Mouse (Mus musculus) A20 (cell line): ENCODE results near the gene Rnaset2a.
"Not testable (repeated sequence)": the region's sequence is repeated elsewhere in the genome, so short reads cannot be mapped to it uniquely, and the experiment has no call there.

Experiments used
- DNase-seq: peaks from one replicate; pipeline ENCODE4 v3.0.0-alpha.2; 2011; ENCODE audit warnings: low read depth, low spot score

Rnaset2a gene

GRCm38 (mm10) chr17:8147439-8148316, at the start of gene Rnaset2a, which contains the start of gene Gm49673:
TSS of gene Rnaset2a (minus strand) at chr17:8148097.
TSS of gene Gm49673 (minus strand) at chr17:8147788.
- DNase-seq = peak; percentile 68

DNA sequence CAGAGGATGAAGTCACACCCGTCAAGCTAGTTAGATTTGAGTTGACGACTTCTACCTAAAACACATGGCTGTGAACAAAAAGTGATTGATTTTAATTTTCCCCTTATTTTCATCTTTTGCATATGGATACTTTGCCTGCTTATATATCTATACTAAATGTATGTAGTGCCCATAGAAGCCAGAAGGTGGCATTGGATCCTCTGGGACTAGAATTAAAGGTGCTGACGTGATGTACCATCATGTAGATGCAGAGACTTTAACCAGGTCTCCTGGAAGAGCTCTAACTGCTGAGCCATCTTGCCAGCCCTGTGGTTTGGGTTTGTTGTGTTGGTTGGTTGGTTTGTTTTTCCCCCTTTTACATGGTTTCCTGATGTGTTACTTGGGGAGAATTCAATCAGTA, 49.8 kb upstream of the Rnaset2a start:
- peak; percentile 30 for DNase-seq

DNA sequence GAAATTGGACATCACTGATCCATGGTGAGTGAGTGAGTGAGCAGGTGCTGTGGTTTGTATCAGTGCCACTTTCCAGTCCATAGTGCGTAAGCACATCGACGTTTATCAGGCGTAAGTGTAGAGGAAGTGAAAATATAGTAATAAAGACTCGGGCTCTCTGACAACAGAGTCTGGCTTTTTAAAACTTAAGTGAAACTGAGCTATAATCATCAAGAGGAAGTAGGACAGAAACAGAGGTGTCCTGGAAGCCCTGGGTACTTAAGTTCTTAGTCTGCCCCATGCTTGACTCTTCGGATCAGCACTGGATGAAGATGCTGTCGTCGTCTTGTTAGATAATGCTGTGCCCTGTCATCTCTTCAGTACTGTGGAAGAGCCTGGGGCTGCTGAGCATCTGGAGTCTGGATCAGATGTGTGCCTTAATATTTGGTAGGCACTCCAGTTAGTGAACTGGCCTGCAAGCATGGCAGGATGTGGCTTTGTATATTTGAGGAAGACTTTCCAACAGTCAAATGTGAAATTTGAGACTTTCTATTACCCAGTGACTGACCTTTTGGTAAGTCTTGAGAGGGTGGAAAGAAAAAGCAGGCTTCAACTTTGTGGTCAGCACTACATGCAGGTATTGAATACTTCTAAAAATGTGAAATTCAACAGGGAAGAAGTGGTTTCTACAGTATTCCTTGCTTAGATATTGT, 47.9 kb upstream of the Rnaset2a start:
- peak; percentile 86 for DNase-seq

DNA sequence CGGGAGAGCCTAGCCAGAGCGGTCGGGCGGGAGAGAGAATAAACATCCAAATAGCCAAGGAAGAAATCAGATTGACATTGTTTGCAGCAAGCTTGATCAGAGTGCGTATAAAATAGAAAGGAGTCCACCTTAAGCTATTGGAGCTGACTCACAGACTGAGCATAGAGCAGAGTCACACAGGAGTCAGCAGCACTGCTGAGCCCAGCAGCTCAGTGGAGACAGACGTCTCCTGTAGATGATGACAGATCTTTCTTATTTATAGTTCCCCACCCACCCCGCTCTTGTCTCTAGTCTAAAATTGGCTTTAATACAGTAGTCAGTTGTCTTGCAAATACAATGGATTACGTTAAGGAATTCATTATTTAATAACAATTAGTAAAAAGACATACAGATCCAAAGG, 45.8 kb upstream of the Rnaset2a start:
- DNase-seq = no peak

- no peak for DNase-seq
Observed at GRCm38 (mm10) chr17:8184217-8184616, 36.3 kb upstream of the Rnaset2a start.

GRCm38 (mm10) chr17:8183815-8184214, 35.9 kb upstream of the Rnaset2a start:
- no peak for DNase-seq

DNA sequence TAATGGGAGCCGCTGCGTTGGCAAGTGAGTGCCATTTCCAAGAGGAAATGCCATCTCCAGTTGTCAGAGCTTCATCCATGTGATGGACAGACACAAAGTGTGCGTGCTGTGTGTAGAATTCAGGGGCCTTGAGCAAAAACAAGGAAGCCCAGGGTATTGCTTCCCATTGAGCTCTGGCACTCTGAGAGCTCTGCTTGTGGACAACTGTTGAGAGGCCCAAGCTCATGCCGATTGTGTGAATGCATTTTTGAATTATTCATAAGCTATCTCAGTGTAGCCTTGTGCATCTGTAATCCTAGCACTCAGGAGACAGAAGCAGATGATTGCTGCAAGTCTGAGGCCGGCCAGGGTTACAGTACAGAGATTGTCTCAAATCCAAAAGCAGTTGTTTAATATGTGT, 29.2 kb upstream of the Rnaset2a start:
- DNase-seq = no peak

GRCm38 (mm10) chr17:8171081-8171480, 23.2 kb upstream of the Rnaset2a start:
- no peak for DNase-seq

DNA sequence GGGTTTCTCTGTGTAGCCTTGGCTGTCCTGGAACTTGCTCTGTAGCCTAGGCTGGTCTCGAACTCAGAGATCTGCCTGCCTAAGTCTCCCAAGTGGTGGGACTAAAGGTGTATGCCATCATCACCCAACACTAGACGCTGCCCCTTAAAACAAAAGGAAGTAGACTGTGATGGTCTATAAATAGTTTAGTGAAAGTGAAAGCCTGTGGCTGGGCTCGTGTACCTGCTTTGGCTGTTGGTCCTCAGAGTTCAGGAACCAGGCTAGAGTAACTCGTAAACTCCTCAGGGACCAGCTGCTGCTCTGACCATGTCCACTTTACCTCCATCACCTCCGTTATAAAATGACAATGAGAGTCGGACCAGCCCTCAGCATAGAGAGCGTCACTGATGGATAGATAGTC, 22.4 kb upstream of the Rnaset2a start:
- peak; percentile 54 for DNase-seq

DNA sequence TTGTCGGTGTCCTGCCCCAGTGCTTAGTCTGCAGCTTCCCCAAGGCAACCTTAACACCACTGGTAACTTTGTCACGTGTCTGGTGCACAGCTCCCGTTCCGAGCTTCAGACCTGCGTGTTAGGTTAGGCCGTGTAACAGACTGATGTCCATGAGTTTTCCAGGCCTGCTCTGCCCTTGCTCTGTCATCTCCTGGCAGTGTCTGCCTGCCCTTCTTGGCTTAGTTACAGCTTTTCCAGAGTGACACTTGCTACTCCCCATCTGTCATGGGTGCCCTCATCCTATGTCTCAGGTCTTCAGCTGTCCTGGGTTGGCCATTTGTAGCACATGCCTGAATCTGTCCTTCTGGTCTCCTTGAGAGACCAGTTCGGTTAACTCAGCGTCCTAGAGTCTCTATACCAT, 19.5 kb upstream of the Rnaset2a start:
- not testable (repeated sequence) for DNase-seq

GRCm38 (mm10) chr17:8166454-8166853, 18.6 kb upstream of the Rnaset2a start:
- not testable (repeated sequence) for DNase-seq

GRCm38 (mm10) chr17:8165977-8166376, 18.1 kb upstream of the Rnaset2a start:
- peak; percentile 42 for DNase-seq

DNA sequence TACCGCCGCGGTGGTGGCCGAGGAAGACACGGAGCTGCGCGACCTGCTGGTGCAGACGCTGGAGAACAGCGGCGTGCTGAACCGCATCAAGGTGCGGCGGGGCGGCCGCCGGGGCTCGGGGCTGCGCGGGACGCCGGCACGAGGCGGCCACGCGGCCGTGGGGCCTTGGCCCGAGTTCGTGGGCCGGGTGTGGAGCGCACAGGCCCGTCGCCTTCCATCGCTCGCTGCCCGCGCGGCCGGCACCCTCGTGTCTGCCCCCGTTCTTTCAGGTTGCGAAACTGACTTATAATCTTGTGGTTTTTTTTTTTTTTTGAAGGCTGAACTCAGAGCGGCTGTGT, 17.7 kb upstream of the Rnaset2a start:
- DNase-seq = peak; percentile 36

DNA sequence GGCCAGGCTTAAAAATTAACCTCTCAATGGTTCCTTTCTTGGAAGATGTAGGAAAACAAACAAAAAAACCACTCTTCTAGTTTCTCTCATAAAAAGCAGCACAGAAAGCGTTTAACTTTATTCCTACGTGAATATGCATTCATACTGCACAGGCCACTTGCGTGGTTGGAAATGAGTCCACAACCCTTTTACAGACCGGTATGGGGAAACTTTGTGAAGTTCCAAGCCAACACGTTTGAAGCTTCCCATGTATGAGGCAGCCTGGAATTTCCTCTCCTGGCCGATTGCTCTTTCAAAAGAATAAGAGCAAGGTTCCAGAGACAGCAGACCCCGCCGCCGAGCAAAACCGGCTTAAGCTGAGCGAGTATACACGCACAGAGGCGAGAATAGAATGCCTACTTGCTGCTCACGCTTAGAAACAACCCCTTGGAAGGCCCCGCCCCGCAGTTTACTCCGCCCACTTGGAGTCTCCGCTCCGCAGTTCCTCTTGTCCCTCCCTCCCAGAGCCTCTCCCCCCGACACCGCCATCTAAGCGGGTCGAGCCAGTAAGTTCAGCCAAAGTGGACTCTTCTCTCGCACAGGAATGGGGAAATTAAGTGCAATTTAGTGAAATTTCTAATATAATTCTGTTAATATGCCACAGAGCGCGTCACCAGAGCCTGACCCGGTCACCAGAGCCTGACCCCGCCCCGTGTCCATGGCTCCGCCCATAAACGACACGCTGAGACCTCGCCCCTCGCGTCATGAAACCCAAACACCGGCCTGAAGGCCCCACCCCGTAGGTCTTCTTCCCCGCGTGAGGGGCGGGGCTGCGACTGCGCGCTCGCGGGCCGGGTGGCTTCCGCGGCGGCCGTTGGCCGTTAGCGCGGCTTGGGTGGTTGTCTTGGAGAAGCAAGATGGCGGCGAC, 17.1 kb upstream of the Rnaset2a start, which contains the start of gene Fgfr1op:
TSS of gene Fgfr1op (plus strand) at position 801 of the 907 bp plus-strand sequence.
- DNase-seq = peak; percentile 57

DNA sequence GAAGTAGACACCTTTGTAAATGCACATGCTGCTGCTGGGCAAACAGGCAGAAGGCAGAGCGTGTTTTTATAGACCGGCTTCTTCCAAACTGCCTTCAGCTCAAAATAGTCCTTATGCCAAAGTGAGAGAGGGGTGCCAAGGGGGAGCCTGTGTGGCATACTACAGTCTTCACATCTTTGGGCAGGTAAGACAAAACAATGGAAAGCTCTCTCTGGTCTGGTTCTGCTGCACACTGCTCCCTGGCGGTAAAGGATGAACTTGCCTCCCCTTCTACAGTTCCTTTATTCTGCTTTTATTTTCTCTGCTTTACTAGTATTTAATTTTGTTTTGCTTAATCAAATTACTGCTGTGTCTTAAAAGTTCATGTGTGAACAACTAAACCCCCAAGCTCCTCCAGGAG, 13.1 kb upstream of the Rnaset2a start:
- DNase-seq = peak; percentile 43

- DNase-seq = not testable (repeated sequence)
Observed at GRCm38 (mm10) chr17:8158627-8159026, 10.7 kb upstream of the Rnaset2a start.

DNA sequence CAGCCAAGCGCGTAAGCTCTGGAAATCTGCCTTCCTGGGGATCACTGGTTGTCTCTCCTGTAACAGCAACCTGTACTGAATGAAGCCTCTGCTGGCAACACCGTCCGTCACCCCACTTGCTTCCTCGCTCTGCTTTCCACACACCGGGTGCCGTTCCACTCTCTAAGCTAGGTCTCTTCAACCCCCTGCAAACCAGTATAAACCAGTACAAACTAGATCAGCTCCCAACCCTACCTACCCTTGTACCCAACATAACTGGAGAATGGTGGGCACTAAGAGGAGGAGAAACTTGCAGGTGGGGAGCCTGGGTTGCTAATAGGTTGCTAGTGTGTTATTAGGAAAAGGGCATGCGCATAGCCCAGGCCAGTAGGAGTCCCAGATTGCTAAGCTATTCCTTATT, 8.1 kb upstream of the Rnaset2a start:
- DNase-seq = not testable (repeated sequence)

DNA sequence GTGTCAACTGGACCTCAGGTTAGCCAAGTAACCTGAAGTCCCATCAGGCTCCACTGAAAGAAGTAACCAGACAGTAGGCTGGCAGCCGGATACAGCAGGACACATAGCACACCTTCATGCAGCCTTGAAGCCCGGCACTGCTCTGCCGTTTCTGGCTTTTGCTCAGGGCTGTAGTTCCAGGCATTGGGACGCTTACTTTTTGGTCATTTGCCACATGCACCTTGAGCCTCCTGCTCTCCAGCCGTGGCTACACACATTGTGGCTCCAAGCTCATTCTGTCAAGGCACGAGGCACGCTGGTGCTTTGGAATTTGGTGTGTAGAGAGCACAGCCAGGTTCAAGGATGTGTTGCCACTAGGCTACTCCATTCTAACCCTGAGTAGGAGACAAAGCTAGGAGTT, 7.1 kb upstream of the Rnaset2a start:
- DNase-seq = not testable (repeated sequence)

GRCm38 (mm10) chr17:8146931-8147330, 966 bp downstream of the Rnaset2a start:
- DNase-seq = peak; percentile 53

GRCm38 (mm10) chr17:8143802-8144673, 3.9 kb downstream of the Rnaset2a start:
- peak; percentile 17 for DNase-seq

GRCm38 (mm10) chr17:8140210-8140609, 7.7 kb downstream of the Rnaset2a start:
- not testable (repeated sequence) for DNase-seq
